Mouse (Mus musculus) megakaryocyte, adult 5-6 weeks (primary cell): ENCODE results near the gene Fbxw9. TPM values are rescaled to one million over a fixed set of nuclear protein-coding genes. Genes with fewer than 3 reads are reported as not detected.
A peak's percentile ranks its signal among the peaks of the same experiment; 100 is the strongest.

Experiments used
- ATAC-seq: 2 replicates; pipeline ENCODE4 v1.8.0; 2016; ENCODE audit warnings: mild to moderate bottlenecking, inconsistent platforms; ENCODE audit not compliant: poor library complexity, severe bottlenecking
- total RNA-seq, 2 experiments: library from RNA; stranded (forward) in 1 of 2; stranded (reverse) in 1 of 2; fragments of 153-499, 151-499 nt in 1 of 2; fragments of 221-1000, 200-1000 nt in 1 of 2; gene quantifications; 2 replicates each; pipeline versions ENCODE4 v1.2.3 to v1.2.4; 2015 to 2017

Fbxw9 gene
- total RNA-seq, 2 experiments from 2014 or later = 2.1 to 3.0 TPM

DNA sequence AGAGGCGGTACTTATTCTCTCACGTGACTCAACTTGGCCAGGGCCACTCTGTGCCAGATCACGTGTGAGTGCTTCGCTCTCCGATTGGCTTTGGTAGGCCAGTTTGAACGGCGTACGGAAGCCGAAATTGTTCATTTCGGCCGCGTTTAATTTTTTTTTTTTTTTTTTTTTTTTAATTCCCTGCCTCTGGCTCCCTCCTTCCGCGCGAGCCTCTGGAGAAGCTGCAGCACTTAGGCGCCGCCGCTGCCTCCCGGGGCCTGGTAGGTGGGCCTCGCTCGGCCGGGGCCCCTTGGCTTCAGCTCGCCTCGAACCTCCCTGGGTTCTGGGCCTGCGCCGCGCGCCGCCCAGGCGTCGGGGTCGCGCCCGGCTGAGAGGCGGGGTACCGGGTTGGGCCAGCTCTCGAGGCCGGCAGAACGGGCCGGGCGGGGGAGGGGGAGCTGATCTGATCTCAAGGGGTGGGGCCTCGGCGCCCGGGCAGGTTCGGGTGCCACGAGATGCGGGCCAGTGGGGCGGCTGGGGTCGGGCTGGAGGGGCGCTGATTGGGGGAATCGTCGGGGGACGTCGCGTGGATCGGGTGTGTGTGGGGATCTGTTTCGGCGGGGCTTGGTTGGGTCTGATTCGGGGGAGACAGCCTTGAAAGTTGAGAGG lies 23.0 kb upstream of the Fbxw9 start, which contains the start of gene Tnpo2:
Gene Tnpo2, plus strand, starts transcription at position 198 of the 648 bp plus-strand sequence.
- peak; percentile 91 for ATAC-seq

DNA sequence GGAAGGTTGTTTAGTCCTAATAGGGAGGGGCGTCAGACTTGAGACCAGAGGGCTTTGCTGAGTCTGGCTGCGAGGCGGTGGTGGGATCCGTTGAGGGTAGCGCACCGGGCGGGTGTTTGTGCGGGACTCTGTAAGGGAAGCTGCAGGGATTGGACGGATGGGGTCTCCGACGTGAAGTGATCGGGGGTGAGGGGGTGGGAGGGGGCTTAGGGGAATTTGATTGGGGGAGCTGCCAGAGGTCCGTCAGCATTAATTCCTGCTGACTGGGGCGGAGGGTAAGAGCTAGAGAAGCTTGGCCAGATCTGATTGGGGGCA lies 22.5 kb upstream of the Fbxw9 start:
- peak; percentile 2; the same call in 1 of the 2 replicates for ATAC-seq

DNA sequence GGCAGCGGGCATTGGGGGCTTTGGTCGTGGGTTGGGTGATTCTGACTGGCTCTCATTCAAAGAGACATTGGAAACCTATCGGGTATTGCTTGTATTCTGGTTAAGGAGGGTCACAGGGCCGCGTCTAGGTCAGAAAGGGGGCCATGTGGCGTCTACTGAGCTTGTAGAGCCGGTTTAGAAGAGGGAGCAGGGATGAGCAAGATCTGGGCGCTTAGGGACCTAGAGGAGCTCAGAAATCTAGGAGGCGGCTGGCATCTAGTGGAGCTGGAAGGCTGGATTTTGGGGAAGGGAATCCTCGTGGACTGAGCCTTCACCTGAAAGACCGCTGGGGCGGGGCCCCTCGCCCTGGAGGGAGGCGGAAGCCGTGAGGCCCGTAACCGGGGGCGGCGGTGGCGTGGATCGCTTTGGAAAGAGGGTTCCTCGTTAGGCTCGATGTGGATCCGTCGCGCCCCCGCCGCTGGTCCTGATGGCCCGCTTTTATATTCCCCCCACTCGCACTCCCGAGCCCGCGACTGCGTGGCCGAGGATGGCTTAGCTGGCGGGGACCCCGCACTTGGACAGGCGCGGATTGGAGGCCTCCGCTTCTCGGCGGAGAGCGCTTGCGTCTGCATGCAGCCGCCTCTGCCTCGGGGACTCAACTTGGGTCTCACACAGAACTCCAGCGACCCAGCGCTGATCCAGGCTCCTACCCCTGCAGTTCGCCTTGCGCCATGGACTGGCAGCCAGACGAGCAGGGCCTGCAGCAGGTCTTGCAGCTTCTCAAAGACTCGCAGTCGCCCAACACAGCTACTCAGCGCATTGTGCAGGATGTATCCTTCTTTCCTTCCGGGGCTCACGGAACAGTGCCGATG lies 21.9 kb upstream of the Fbxw9 start:
- peak; percentile 49 for ATAC-seq

DNA sequence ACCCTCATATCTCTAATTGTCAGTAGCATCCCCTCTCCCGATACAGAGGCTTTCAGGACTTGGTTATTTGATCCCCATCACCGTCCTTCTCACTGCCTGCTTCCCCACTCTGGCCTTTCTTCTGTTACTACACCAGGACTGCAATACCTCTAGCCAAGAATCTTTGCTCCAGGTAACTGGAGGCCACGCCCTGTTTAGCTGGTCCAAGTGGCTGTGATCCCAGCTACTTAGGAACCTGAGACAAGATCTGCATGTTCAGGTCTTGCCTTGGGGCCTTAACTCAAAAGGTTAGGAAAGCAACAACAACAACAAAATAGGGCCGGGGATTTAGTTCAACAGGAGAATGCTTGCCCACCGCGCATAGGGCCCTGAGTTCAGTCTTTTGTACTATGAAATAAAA lies 16.2 kb upstream of the Fbxw9 start:
- ATAC-seq = no peak

DNA sequence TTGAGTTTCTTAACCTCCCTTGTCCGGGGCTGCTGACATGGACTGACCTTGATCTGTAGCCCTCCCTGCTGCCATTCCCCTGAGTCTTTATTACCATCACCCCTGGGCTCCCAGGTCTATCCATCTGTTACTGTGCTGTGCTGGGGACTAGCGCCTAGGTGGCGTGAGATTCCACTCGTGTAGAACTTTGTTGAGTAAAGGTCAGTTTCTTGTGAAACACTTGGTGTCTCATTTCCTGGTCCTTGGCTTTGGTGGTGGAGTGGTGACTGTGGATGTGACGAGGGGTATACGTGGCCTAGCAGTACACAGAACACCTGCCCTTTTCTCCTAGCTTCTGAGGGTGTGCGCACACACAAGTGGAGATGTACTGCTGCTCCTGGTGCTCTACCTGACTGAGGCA lies 2.5 kb upstream of the Fbxw9 start:
- no peak for ATAC-seq

DNA sequence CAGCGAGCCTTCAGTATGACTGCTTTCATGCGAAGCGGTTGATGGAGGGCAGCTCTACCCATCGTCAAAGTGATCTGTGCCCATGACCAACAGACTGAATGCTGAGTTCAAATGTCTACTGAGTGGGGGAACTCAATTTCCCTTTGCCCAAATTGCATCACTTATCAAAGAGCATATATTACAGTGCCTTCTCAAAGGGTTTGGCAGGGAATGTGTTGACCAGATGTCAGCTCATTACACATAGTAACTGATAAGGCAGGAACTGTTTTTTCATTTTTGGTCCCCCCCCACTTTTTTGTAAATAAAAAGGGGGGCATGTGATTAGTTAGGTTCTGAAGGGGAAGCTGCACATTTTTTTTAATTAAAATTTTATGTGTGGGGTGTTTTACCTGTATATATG lies 2.7 kb downstream of the Fbxw9 start:
- no peak for ATAC-seq

DNA sequence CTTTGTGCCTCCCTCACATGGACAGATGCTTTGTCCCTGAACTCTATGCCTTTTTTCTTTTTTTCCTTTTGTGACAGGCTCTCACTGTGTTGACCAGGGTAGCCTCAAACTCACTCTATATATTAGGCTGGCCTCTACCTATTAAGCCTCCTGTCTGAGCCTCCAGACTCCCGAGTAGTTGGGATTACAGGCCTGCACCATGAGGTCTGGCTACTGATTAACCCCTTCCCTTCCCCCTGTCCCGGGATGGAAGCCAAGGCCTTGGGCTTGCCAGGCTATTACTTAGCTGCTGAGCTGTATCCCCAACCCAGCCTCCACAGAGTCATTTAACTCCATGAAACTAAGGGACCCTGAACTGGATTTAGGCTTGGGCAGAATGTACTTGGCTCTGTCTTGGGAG lies 5.4 kb downstream of the Fbxw9 start:
- no peak for ATAC-seq

DNA sequence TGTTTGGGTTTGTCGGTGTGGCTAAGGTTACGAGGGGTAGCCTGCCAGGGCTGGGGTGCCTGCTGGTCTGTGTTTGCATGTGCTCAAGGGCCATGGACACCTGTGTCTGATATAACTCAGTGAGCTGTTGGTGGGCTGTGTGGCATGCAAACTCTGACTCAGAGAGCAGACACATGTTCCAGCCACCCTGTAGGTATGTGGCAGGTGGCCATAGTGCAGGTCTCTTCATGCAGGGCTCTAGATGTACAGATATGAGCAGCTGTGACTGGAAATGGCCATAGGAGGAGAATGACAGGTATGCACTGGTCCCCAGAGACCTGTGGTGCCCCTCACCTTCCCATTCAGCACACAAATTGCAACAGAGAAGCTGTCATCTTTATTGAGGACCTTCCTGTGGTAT lies 7.3 kb downstream of the Fbxw9 start:
- no peak for ATAC-seq

DNA sequence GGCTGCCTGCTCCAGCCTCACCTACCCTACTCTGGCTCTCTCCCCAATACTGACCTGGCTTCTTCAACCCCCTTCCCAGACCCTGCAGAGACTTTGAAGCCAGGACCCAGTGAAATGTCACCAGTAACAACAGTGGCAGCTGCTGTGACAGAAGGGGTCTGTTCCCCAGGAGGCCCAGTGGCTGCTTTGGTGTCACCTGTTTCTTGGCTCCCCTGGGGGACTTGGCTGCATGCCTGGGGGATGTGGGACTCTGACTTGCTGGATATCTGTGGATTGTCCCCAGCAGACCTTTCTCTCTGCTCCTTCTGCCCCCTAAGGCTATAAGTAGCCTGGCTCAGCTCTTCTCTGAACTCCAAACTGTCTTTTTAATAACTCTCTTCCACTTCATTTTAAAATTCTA lies 8.1 kb downstream of the Fbxw9 start, which contains the start of gene Gm5741:
Gene Gm5741, minus strand, starts transcription at position 1 of the 400 bp plus-strand sequence.
- no peak for ATAC-seq

DNA sequence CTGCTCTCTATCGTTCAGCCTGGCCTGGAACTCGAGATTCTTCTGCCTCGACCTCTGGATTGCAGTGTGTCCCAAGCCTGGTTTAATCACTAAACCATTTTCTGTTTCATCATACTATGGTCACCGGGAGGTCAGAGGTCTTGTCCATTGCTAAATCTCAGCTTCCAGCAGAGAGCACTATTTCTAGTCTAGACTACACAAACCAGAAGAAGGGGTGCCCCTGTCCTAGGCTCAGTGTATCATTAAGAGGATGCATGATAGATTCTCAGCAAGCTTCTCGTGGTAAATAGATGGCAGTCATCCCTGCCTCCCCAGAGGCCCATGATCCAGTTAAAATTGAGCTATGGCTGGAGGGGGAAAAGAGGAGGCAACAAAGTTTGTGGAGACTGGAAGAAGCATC lies 11.2 kb downstream of the Fbxw9 start:
- peak; percentile 6; the same call in 1 of the 2 replicates for ATAC-seq

DNA sequence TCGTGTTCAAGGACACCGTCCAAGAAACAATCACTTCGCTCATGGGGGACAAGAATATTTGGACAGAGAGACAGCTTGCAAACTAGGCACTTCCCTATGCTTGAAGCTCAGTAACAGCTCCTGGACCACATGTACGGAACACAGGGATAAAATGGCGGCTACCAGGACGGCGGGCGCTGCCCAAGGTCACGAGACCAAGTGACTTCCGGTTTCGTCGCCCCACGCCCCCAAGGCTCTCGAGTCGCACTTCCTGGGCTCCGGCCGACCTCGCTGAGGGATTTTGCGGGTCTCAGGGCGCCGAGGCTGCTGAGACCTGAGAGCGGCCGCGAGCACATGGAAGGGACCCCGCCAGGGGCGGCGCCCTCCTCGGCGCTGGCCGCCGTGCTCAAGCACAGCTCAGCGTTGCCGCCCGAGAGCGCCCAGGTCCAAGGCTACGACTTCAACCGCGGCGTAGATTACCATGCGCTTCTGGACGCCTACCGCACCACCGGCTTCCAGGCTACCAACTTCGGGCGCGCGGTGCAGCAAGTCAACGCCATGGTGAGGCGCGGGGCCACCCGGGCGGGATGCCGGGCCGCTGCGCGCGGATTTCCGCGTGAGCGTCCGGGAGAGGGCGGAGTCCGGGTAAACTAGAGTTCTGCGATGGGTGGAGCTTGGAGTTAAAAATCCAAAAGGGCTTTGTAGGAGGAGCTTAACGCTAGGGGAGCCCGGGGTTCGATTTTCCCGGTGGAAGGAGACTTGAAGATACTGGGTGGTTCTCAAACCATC lies 11.8 kb downstream of the Fbxw9 start, which contains the start of gene Dhps:
Gene Dhps, plus strand, starts transcription at position 244 of the 768 bp plus-strand sequence.
- ATAC-seq = peak; percentile 95

DNA sequence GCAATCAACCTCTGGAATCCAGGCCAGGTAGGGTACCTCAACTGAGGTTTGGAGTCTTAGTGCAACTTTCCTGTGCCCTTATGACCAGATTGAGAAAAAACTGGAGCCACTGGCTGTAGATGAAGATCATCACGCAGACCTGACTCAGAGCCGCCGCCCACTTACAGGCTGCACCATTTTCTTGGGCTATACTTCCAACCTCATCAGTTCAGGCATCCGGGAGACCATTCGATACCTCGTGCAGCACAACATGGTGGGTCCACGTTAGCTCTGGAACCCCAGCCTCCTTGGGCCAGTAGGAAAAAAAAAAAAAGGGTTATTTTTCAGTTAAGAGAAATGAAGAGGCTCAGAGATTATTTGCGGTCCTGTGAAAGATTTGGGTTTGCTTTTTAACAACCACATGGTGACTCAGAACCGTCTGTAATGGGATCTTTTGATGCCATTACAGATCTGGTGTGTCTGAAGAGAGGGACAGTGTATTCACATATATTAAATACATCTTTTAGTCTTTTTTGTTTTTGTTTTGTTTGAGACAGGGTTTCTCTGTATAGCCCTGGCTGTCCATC lies 12.6 kb downstream of the Fbxw9 start:
- no peak for ATAC-seq

DNA sequence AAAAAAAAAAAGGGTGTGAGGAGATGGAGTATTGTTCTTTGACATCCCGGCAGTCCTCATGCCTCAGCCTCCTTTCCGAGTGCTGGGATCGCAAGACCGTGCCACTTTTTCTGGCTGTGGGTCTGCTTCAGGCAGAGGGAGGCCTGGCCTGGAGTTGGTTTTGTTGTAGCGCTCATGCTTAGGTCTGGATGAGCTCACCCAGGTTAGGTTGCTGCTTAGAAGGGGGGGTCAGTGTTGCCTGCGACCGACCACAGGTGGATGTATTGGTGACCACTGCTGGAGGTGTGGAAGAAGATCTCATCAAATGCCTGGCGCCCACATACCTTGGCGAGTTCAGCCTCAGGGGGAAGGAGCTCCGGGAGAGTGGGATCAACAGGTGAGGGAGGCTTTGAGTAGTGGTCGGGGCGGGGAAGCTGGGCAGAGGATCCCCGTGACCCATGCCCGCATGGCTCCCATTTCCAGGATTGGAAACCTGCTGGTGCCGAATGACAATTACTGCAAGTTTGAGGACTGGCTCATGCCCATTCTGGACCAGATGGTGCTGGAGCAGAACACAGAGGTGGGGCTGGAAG lies 13.3 kb downstream of the Fbxw9 start:
- no peak for ATAC-seq

DNA sequence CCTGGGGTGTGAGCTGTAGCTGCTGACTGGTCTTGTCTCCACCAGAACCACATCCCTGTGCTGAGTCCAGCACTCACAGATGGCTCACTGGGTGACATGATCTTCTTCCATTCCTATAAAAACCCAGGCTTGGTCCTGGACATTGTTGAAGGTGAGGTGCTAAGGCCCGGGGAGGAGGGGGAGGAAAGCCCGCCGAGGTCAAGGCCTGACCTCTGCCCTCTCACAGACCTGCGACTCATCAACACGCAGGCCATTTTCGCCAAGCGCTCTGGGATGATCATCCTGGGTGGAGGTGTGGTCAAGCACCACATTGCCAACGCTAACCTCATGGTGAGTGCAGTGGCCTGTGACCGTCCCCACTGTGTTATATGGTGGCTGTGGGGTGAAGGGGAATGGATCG lies 14.3 kb downstream of the Fbxw9 start:
- ATAC-seq = no peak

DNA sequence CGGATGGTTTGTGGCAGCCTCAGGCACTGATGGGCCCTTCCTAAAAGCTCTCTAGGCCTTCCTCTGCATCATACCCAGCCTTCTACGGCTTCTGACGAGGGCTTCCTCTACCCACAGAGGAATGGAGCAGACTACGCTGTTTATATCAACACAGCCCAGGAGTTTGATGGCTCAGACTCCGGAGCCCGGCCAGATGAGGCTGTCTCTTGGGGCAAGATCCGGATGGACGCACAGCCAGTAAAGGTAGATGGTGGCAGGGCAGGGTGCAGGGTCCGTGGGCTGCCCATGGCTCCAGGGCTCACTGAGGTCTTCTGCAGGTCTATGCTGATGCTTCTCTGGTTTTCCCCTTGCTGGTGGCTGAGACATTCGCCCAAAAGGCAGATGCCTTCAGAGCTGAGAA lies 14.8 kb downstream of the Fbxw9 start:
- ATAC-seq = no peak

DNA sequence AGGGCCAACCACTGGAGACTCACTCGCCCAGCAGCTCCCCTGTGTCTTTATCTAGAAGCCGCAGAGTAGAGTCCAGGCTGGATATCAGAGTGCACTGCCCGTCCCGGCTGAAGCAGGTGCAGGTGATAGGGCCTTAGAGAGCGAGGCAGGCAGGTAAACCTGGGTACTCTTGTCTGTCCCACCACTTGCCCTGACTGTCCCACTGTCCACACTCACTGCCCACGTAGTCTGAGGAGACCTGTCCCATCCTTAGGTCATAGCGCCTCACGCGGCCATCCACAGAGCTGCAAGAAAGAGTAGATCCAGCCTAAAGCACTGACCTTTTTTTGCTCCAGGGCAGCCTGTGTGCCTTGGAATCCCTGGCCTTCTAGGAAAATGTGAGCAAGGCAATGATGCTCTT lies 16.1 kb downstream of the Fbxw9 start:
- ATAC-seq = no peak

DNA sequence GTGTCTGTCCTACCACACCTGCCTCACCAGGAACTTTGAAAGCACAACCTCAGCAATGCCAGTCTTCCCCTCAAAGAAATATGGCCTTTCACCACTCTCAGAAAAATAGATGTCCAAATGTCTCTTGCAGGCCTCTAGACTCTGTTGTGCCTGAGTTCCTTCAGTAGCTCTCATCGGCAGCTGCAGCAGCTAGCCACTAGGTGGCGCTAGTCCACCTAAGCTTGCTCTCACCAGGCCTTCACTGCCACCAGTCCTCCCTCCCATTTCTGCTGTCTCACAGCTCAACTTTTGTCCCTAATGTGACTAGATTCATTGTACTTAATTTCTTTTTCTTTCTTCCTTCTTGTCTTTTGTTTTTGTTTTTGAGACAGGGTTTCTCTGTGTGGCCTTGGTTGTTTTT lies 17.1 kb downstream of the Fbxw9 start:
- ATAC-seq = peak; percentile 59

DNA sequence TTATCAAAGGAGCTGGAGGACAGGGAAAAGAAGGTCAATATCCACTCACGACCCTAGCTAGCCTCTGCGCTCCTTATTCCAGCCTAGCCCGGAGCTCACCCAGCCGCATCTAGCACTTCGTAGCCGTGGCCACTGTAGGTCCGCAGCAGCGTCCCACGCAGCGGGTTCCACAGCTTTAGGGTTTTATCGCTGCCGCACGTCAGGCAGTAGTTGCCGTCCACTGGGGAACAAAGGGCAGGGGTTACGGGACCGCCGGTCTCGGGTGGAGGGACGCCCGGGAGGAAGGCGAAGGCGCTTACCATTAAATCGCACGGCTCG lies 20.3 kb downstream of the Fbxw9 start:
- ATAC-seq = no peak

DNA sequence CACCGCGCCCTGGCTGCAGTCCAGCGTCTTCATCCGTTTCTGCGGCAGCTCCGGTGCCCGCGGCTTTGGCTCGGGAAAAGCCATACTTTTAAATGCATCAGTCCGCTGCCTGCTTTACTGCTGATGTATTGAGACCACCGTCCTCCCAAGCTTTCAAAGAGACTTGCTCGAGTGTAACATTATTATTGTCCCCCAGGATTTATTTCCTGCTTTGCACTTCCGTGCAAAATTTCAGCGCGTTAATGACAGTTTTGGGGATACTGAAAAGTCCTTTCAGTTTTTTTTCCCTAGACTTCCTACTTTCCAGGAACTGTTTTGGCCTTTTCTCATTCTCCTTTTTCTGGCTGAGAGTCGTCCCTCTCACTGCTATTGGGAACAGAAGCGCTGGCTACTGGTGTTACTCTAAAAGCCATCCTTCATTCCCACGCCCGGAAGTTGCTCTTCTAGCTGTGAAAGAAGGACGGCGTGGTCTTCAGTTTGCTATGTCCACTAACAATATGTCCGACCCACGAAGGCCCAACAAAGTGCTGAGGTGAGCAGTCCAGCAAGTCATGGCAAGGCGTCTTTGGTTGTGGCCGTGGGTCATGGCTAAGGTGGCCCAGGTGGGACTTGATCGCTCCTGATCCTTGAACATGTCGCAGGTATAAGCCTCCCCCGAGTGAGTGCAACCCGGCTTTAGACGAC lies 20.8 kb downstream of the Fbxw9 start, which contains the start of gene Wdr83os:
Gene Wdr83os, plus strand, starts transcription at position 209 of the 684 bp plus-strand sequence.
- peak; percentile 24 for ATAC-seq

DNA sequence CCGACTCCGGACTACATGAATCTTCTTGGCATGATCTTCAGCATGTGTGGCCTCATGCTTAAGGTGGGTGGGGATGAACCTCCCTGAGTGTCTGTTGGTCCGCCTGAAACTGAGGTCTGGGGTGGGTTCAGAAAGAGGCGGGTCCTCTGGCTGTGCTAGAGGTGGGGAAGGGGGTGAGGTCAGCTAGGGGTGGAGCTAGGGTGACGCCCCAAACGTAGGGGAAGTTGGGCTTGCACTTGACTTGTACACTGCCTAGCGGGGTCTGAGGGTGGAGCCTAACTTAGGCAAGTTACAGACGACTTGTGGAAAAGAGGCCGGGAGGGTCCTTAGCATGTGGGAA lies 21.3 kb downstream of the Fbxw9 start, which contains the start of gene Wdr83:
Gene Wdr83, minus strand, starts transcription at position 91 of the 340 bp plus-strand sequence.
- ATAC-seq = peak; percentile 60
